Mouse (Mus musculus) left cerebral cortex, adult 18-20 months (tissue): ENCODE measurements around the gene Phtf1. TPM values are rescaled to one million over a fixed set of nuclear protein-coding genes. Genes with fewer than 3 reads are reported as not detected.
A peak's percentile ranks its signal among the peaks of the same experiment; 100 is the strongest.

Source experiments
- DNase-seq, 2 experiments: peaks; one replicate each; pipeline ENCODE4 v3.0.0; 2021 to 2022; ENCODE audit warnings: low spot score in 2 of 2, mixed read lengths in 1 of 2
- total RNA-seq, 2 experiments: library from RNA; stranded (reverse); gene quantifications; 2 replicates each; pipeline ENCODE4 v1.2.3; 2021

Phtf1 gene
- total RNA-seq, 2 experiments from 2014 or later = 44.6 to 49.2 TPM

DNA sequence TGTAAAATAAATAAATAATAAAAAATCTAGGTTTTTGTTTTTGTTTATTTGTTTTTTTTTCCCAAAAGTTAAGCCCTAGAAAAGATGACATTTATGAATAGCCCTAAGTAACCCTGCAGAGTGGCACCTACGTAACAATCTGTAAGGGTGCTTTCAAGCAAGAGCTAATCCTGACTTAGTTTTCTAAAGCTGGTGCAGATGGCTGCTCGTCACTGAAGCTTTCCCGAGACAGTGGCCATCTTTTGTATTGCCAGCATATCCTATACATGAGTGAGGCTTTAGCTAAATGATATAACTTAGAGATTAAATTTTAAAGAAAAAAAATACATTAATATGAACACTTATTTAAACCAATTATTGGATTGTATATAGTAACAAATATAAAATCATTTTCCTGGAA lies 50.0 kb downstream of the Phtf1 start:
- DNase-seq = no peak

DNA sequence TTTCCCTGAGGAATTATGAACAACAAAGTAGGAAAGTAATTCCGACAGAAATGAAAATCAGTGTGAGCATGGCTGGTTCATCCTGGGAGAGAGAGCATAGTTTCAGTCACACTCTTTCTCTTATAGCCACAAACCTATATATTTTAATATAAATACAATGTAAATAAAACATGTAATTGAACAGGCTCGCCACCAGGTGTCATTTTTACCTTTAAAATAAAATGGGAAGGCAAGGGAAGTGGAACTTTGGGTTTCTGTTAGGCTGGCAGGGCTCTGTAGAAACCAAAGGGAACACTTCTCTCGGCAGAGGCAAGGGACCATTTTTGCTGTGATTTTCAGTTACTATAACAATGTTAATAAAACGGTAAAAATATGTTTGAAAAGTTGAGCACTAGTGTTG lies 51.5 kb downstream of the Phtf1 start:
- no peak for DNase-seq

DNA sequence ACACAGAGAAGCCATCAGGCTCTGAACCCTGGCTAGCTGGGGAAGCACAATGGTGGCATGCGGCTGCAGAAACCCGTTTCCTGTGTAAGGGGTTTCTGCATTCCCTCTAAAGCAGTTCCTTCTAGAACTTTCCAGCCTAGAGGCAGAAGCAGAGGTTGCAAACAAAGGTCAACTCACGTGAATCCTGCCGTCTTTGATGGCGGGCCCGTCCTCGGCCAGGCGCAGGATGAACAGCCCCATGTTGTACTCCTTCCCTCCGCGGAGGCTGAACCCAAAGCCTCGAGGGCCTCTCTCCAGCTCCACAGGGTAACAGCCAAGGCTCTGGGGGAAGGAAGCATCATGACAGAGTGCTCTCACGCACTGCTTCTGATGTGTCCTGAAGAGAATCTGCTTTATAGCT lies 52.2 kb downstream of the Phtf1 start:
- no peak for DNase-seq

DNA sequence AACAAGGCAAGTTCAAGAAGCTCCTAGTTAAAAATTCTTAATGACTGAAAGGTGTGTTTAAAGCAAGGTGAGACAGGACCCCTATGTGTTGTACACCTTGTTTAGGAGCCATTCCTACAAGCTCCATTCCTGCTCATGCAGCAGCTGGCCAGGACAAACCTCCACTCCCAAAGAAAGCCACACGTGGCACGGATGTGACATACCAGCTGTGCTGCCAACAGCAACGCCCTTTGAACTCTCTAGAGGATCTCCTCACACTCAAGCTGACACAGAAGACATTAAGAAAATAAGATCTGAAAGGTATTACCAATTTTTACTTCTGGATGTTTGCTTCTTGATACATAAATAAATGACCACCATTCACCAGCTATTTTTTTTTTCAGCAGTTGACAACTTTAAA lies 59.0 kb downstream of the Phtf1 start:
- no peak for DNase-seq

DNA sequence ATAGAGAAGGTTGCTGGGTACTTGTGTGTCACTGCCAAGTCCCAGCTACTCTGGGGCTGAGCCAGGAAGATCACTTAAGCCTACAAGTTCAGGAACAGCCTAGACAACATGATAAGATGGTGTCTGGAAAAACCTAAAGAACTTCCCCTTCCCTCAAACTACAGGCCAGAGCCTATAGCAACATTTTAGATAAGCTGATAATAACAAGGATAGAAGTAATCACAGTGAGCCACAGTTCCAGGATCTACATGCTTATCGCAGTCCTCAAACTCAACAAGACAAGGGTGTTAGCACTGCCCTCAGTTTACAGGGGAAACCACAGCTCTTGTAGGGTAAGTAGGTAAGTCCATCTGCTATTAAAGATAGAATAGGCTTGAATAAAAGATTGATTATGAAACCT lies 64.2 kb downstream of the Phtf1 start:
- DNase-seq = no peak

DNA sequence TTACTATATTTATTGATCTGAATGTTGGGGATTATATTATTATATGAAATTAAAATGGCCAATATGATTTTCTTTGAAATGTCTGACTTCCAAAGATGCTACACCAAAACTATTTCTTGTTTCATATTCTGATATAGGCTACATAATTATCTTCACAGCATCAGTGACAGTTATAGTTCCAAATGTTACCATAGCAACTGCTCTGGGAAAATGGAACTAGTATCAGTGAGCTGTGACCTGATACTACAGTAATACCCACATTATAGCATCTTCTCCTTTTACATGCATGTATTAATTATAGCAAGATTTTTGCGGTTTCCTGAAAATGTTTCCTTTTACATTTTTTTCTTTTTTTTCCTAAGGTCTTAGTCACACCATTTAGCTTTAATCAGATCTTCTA lies 64.8 kb downstream of the Phtf1 start:
- DNase-seq = no peak

GRCm38 (mm10) chr3:104059001-104059622 lies 91.2 kb downstream of the Phtf1 start:
- peak; percentile 26 to 54 for DNase-seq

DNA sequence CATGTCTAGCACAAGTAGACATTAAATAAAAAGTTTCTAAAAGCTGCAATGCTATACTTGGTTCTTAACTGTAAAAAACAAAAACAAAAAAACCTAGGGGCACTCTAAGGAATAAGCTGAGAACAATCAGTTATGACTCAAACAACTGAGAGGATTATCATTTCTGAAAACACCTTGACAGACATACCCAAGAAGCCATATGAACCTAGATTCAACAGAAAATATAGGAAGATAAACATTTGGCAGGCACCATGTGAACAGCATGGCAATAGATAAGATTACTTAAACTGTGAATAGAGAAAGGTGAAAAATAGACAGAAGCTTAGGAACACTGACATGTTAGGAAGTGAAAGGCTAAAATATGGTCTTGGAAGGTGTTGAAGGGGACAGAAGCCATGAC lies 101.5 kb downstream of the Phtf1 start:
- DNase-seq = no peak

Other genes with a start within 250 kb of the Phtf1 start
- gene Olfml3, start 230.1 kb upstream of the Phtf1 start, total RNA-seq = 10 to 100 TPM; 11.9 to 13.4 TPM
- not detected for gene Gm10964, start 228.7 kb upstream of the Phtf1 start, total RNA-seq
- 100 to 1,000 TPM; 117 to 124 TPM for gene Hipk1, start 176.5 kb upstream of the Phtf1 start, total RNA-seq
- 1 to 10 TPM; 5.9 to 7.8 TPM for gene Dclre1b, start 158.7 kb upstream of the Phtf1 start, total RNA-seq
- 10 to 100 TPM; 11.7 to 13.4 TPM for gene Ap4b1, start 158.6 kb upstream of the Phtf1 start, total RNA-seq
- under 1 TPM; 0.74 to 0.75 TPM for gene Gm43064, start 158.5 kb upstream of the Phtf1 start, total RNA-seq
- gene Bcl2l15, start 135.5 kb upstream of the Phtf1 start, total RNA-seq = under 1 TPM; 0.47 to 0.56 TPM
- gene Ptpn22, start 108.3 kb upstream of the Phtf1 start, total RNA-seq = 1 to 10 TPM; 1.0 to 1.3 TPM
- 10 to 100 TPM; 25.5 to 28.7 TPM for gene Rsbn1, start 54.0 kb upstream of the Phtf1 start, total RNA-seq